22 mouse cellular contexts compared by ENCODE assay signal in the genomic region with DNA sequence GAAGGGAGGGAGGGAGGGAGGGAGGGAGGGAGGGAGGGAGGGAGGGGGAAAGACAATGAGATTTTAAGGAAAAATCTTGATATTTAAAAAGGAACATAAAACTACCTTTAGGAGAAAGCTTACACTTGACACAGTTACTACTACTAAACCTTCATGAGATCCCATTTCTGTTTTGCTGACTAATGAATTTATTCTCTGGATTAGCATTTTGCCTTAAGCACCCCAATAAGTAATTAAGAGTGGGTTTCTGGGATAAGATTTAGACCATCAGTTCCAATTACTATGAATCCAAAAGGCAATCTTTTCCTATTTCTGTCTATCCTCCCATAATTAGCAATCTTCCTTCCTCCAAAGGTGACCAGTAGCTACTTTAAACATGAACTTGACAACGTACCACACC. TPM values are rescaled to one million over a fixed set of nuclear protein-coding genes. Genes with fewer than 3 reads are reported as not detected.
A peak's percentile ranks its signal among the peaks of the same experiment; 100 is the strongest.
DNase-seq lines count a peak whose midpoint lies in the region; ATAC-seq and TF ChIP-seq lines count a peak whose summit lies in the region.
"Had no signal": no experiment of that assay in that cellular context is flagged by ENCODE, and none has a peak within 500 bp of the region (broad histone marks: within the 10 kb centered on the region; RNA-seq: fewer than 3 reads in every experiment).

No protein-coding gene starts in this region.

- no peak overlapping the region for H3K4me2 ChIP-seq in heart, postnatal 0 days (ENCODE audit: low read depth, low read length)
- H3K4me2 ChIP-seq: embryonic facial prominence, embryonic 13.5 days; embryonic facial prominence, embryonic 15.5 days; forebrain, embryonic 12.5 days had no signal

- H3K27ac ChIP-seq in heart, postnatal 0 days (ENCODE audit: low read depth): 0 out of 2 replicates have a peak overlapping the region, but pooled peaks have one; percentile 13
- H3K27ac ChIP-seq in ES-E14 (ENCODE audit: insufficient read depth, low read depth, low read length, poor library complexity, severe bottlenecking): no peak overlapping the region
- H3K27ac ChIP-seq: embryonic facial prominence, embryonic 13.5 days; embryonic facial prominence, embryonic 15.5 days; forebrain, embryonic 10.5 days; forebrain, embryonic 12.5 days had no signal

- in situ Hi-C loops in ES-E14 (cut with MboI; ENCODE audit: low sequenced_read_pairs in 2 of 2, unreplicated experiment in 2 of 2): no loop called here

- no peaks in the 10 kb centered on the region for H3K4me1 ChIP-seq in heart, postnatal 0 days (ENCODE audit: control insufficient read depth, insufficient read depth)
- H3K4me1 ChIP-seq in ES-E14 (ENCODE audit: control insufficient read depth in 2 of 2, insufficient read depth in 2 of 2, low read length in 2 of 2, poor library complexity in 1 of 2): no peaks in the 10 kb centered on the region
- H3K4me1 ChIP-seq: embryonic facial prominence, embryonic 15.5 days; forebrain, embryonic 10.5 days; forebrain, embryonic 12.5 days had no signal

- no peaks in the 10 kb centered on the region for H3K36me3 ChIP-seq in heart, postnatal 0 days (replicated peaks; ENCODE audit: control insufficient read depth, insufficient read depth, low read length)
- no peaks in the 10 kb centered on the region for H3K36me3 ChIP-seq in ES-E14 (ENCODE audit: control insufficient read depth, insufficient read depth, low read length, poor library complexity, severe bottlenecking)
- H3K36me3 ChIP-seq: embryonic facial prominence, embryonic 13.5 days; embryonic facial prominence, embryonic 15.5 days; forebrain, embryonic 10.5 days; forebrain, embryonic 12.5 days had no signal

- DNase-seq in heart, postnatal 0 days (ENCODE audit: low spot score): no peak
- no peak for DNase-seq in heart, postnatal 14 days
- DNase-seq in ES-E14 (ENCODE audit: low read depth, low spot score): no peak
- no peak for DNase-seq in thymus, postnatal 0 days (ENCODE audit: low spot score)
- DNase-seq in cerebellum, postnatal 14 days: no peak
- DNase-seq: adrenal gland, adult 8-10 months; adrenal gland, postnatal 14 days; adrenal gland, postnatal 36 days; cerebellum, adult 11-12 months; cerebellum, adult 2 months; cerebellum, adult 9-10 months; cerebellum, postnatal 10 days; cerebellum, postnatal 36 days; embryo, embryonic 11 days had no signal

- no peak overlapping the region for H3K4me3 ChIP-seq in heart, postnatal 0 days (ENCODE audit: low read depth, low read length)
- H3K4me3 ChIP-seq in ES-E14 (ENCODE audit: insufficient read depth in 1 of 2, low read depth in 1 of 2, low read length in 2 of 2, poor library complexity in 1 of 2, severe bottlenecking in 1 of 2): no peak overlapping the region
- H3K4me3 ChIP-seq: embryonic facial prominence, embryonic 13.5 days; embryonic facial prominence, embryonic 15.5 days; erythroblast, embryonic 14.5 days; forebrain, embryonic 10.5 days; forebrain, embryonic 12.5 days had no signal

- TF ChIP-seq CTCF in heart, postnatal 0 days (IDR thresholded peaks at IDR 0.05; ENCODE audit: low read depth): no peak

- no peak overlapping the region for H3K9ac ChIP-seq in heart, postnatal 0 days (replicated peaks; ENCODE audit: low read depth, low read length)
- H3K9ac ChIP-seq in ES-E14 (ENCODE audit: insufficient read depth, low read depth, low read length, poor library complexity, severe bottlenecking): no peak overlapping the region
- H3K9ac ChIP-seq: embryonic facial prominence, embryonic 13.5 days; embryonic facial prominence, embryonic 15.5 days; forebrain, embryonic 12.5 days had no signal

- no peak for TF ChIP-seq EP300 in heart, postnatal 0 days (IDR thresholded peaks at IDR 0.05; ENCODE audit: low read depth)

- H3K9me3 ChIP-seq in heart, postnatal 0 days (replicated peaks; ENCODE audit: control insufficient read depth, low read length): no peaks in the 10 kb centered on the region
- no peaks in the 10 kb centered on the region for H3K9me3 ChIP-seq in ES-E14 (ENCODE audit: control insufficient read depth, insufficient read depth, low read depth, low read length)
- H3K9me3 ChIP-seq: embryonic facial prominence, embryonic 13.5 days; embryonic facial prominence, embryonic 15.5 days; forebrain, embryonic 10.5 days; forebrain, embryonic 12.5 days had no signal

- WGBS in heart, postnatal 0 days: 82% methylated on average over 1 of the region's 1 CpGs

- intact Hi-C loops in heart, postnatal 14 days (cut with DNase I): no loop called here

- no peak for ATAC-seq in heart, postnatal 0 days (ENCODE audit: insufficient read depth, low read depth)
- ATAC-seq: activated CD4-positive, CD25-positive, alpha-beta regulatory T cell, adult 4 months; forebrain, embryonic 14.5 days; Patski had no signal

- no peaks in the 10 kb centered on the region for H3K27me3 ChIP-seq in heart, postnatal 0 days (ENCODE audit: control insufficient read depth, insufficient read depth, low read length)
- H3K27me3 ChIP-seq: embryonic facial prominence, embryonic 13.5 days; embryonic facial prominence, embryonic 15.5 days; forebrain, embryonic 12.5 days; Patski had no signal

TF ChIP-seq in ES-E14, 5 proteins besides CTCF, POLR2A, EP300 and RAD21:
- TF ChIP-seq CHD2 (IDR thresholded peaks at IDR 0.05; ENCODE audit: low read depth, low read length) (no peak), ZC3H11A (IDR thresholded peaks at IDR 0.05; ENCODE audit: borderline replicate concordance, low read depth, low read length) (no peak), HCFC1 (IDR thresholded peaks at IDR 0.05; ENCODE audit: borderline replicate concordance, insufficient read depth, low read length) (no peak), MAFK (IDR thresholded peaks at IDR 0.05; ENCODE audit: insufficient read depth, low read depth, low read length) (peak; percentile 67), ZNF384 (IDR thresholded peaks at IDR 0.05; ENCODE audit: low read depth, low read length) (no peak)
TF ChIP-seq in ES-E14: peak in this region for 1.

RNA-seq across cellular contexts. Expression of gene St8sia6, which starts 44.7 kb away (rescaled TPM):
- total RNA-seq in heart, postnatal 0 days (2014; rRNA removed; ENCODE audit: low replicate concordance): 0.89 and 9.1 TPM in 2 replicates
- 0.47 and 0.70 TPM in 2 replicates for polyA plus RNA-seq in heart, postnatal 0 days (2015; fragmentation: Nextera tagmentation; extraction: Ambion mirVana)
- total RNA-seq in heart, postnatal 14 days (2021): 1 to 10 TPM; 2.3 to 2.5 TPM
- 1.1 and 2.1 TPM in 2 replicates for total RNA-seq in ES-E14 (2012; rRNA removed)
- polyA plus RNA-seq in thymus, postnatal 0 days (2015; fragmentation: Nextera tagmentation; extraction: Ambion mirVana): 0.17 and 0.29 TPM in 2 replicates
- polyA plus RNA-seq: erythroblast, embryonic 14.5 days had no signal
